Mouse (Mus musculus) adrenal gland, postnatal 25 days (tissue): ENCODE results near the gene Tceal3. TPM values are rescaled to one million over a fixed set of nuclear protein-coding genes. Genes with fewer than 3 reads are reported as not detected.
"Not testable (repeated sequence)": the region's sequence is repeated elsewhere in the genome, so short reads cannot be mapped to it uniquely, and the experiment has no call there.

ENCODE experiments used
- DNase-seq: peaks from one replicate; pipeline ENCODE4 v3.0.0; 2021; ENCODE audit warnings: mixed read lengths
- long read RNA-seq: library from polyadenylated mRNA; stranded (forward); transcript quantifications from one replicate; pipeline ENCODE4 v2.0.0, GENCODE M21; 2021
- total RNA-seq: library from RNA; stranded (reverse); gene quantifications from 2 replicates; pipeline ENCODE4 v1.2.3, GENCODE M21; 2021

Gene Tceal3
- 24.0 and 24.3 TPM in 2 replicates for total RNA-seq
- long read RNA-seq, transcript Tceal3-201 (3 exons, 1,116 nt): major isoform, 12 of 15 reads
- long read RNA-seq, partial matches to known transcripts: 0 of 15 reads
- long read RNA-seq, other reads (novel, unspliced or antisense): 3 of 15 reads

DNA sequence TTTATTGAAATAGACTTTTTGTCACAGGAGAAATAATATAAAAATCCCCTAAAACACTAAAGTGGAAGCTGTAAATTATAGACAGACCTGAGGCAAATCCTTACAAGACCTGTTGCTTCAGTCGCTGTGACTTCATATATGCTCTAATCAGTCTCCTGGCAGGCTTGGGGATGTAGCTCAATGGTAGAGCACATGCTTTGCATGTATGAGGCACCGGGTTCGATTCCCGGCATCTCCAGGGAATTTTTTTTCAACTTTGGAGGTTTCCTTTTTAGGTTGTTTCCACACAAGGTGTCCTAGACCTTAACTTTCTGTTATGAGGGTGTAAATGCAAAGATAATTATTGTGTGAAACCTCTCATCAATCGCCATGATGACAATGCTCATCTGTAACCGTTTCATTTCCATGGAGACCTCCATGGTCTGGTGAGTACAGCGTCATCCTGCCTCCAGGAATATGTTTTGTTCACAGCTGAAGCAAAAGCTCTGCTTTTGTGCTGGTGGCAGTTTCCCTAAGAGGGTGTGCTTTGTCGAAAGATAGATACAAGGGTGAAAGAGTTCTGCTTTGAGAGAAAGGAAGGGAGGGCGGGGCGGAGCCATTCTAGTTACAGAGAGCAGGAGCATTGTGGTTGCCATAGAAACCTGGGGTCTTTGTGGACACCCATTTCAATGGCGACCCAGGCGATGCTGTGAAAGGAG is at the start of gene Tceal3:
Gene Tceal3, plus strand, starts transcription at position 644 of the 698 bp plus-strand sequence.
- no peak for DNase-seq

DNA sequence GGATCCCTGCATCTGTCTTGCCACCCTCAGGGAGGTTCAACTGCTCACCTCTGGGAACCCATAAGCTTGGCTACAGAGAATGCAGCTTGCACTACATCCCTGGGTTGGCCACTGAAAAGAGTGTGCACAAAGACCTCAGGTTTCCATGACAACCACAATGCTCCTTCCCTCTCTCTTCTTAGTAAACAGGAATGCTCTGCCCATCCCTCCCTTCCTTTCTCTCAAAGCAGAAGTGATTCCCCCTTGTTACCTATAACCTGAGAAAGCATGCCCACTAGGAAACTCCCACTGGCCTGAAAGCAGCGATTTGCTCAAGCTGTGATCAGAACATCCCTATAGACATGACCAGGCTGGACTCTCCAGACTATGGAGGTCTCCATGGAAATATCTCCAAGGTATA is 46.7 kb upstream of the Tceal3 start, which contains the start of gene Kir3dl2:
Gene Kir3dl2, minus strand, starts transcription at position 101 of the 400 bp plus-strand sequence.
- not testable (repeated sequence) for DNase-seq

DNA sequence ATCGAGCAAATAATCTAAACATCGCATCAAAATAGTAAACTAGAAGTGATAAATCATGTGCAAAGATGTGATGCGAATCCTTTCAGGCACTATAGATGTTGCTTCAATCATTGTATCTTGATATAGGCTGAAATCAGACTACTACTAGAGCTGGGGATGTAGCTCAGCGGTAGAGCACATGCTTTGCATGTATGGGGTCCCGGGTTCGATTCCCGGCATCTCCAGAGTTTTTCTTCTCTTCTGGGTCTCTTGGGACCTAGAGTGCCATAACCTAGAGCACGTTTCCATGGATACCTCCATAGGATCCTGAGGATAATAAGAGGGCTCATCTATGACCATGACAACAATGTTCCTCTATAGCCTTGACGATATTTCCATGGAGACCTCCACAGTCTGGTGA is 21.5 kb upstream of the Tceal3 start:
- DNase-seq: not testable (repeated sequence)

DNA sequence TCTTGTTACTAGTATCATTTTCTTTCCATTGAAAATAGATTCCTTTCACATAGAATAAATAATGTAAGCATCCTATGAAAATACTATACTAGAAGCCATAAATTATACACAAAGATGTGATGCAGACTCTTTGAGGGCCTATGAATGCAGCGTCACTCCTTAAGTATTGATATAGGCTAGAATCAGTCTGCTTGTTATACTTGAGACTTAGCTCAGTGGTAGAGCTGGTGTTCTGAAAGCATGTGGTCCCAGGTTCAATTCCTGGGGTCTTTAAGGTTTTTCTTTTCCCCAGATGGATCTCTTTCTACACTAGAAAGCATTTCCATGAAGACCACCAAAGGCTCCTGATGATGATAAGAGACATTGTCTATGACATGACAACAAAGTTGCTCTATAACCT is 6.0 kb upstream of the Tceal3 start:
- DNase-seq: no peak

DNA sequence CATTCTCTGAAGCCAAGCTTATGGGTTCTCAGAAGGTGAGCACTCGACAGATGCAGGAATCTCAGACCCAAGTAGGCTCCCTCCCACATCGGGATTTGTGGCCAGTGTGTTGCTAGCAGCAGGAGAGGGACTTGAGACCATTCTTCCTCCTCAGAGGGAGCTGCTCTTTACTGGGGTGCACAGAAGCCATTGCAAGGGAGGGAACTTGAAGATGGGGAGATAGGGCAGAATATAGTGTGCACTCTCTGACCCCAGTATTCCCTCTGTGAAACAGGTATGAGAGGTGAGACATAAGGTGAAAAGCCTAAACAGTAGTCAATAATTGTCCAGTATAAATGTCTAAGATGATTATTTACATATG is 235 bp downstream of the Tceal3 start:
- no peak for DNase-seq

DNA sequence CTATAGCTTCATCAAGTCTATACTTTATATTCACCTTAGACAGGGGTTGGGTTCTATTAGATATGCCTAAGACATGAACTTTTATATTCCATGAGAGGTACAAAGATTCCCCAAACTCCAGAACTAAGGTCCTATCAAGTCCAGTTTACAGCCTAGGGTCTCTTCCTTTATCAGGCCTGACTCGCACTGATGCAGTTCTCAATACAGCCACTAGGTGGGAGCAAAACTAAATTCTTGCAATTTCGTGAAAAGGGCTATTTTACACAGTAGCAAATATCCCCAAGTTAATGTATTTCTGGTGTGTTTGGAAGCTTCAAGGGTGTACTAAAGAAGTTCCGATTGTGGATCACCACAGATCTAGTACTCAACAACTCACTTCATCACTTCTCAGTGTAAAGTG is 8.8 kb downstream of the Tceal3 start:
- peak; percentile 1 for DNase-seq

DNA sequence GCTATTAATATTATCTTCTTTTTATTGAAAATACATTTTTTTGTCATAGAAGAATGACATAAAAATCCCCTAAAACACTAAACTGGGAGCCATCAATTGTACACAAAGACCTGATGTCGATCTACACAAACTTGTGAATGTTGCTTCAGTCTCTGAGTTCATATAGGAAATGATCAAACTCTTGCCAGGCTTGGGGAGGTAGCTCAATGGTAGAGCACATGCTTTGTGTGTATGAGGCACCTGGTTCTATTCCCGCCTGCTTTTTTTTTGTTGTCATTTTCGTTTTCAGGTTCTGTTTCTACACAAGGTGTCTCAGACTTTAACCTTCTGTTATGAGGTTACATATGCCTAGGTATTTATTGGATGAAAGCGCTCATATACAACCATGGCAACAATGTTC is 16.3 kb downstream of the Tceal3 start:
- no peak for DNase-seq

DNA sequence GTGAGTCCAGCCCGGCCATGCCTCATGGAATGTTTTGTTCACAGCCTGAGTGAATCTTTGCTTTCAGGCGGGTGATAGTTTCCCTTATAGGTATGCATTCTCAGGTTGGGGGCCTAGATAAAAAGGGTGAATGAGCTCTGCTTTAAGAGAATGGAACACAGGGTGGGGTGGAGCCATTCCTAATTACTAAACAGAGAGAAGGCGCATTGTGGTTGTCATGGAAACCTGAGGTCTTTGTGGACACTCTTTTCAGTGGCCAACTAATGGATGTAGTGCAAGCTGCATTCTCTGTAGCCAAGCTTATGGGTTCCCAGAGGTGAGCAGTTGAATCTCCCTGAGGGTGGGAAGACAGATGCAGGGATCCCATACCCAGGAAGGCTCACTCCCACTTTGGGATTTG is 16.8 kb downstream of the Tceal3 start:
- no peak for DNase-seq

DNA sequence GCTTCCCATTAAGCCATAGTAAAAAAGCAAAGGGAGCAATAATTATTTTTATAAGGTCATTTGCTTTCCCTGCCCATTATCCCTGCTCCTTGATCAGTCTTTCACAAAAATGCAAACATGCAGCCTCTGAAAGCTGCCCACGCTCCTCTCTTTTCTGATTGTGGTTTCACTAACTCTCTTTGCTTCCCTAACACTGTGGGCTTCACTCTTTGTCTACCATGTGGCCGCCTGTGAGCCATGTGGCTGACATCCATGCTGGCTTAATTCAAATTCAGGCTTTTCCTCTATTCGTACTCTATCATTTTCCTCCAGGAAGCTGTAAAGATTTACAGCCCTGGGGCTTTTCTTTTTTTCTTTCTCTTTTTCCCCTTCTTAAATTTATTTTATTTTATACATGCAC is 20.7 kb downstream of the Tceal3 start:
- no peak for DNase-seq

DNA sequence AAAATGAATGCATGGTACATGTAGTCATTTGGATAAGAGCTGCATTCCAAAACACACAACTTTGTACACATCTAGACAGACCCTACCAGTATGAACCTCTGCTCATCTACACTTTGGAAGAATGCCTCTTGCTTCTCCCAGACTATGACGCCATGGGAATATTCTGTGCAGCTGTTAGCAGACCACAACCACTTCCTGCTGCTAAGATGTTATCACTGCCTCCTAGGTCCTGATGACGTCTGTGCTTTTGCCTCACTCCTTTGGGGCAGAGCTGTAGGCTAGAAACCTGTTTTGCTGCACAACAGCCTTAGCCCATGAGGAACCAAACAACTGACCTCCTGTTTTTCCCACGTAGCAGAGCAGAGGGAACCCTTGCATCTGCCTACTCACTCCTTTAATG is 25.2 kb downstream of the Tceal3 start:
- DNase-seq: not testable (repeated sequence)

DNA sequence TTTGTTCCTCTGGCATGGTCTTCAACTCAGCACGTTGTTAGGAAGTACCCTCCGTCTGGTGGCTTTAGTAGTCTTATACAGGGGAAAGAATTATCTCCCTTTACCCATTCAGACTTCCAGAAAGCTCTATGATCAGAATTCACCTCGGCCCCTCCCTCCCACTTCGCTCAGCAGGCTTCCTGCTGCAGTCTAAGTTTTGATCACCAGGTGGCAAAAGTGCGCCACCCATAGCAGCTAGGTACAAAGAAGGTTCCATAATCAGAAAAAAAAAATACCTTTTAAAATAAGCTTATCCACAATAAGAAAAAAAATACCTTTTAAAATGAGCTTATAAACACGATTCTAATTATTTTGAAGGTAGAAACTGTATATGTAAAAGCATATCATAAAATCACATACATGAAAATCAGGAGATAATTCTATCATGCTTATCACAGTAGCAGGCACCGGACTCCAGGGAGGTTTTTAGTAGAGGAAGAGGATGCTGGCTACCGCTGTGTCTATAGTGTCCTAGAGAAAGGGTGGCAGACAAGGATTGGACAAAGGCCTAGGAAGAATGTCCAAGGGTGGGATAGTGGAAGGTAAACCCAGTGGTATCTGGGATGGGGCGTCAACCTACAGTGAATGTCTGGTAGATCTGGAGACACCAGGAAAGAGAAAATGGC is 34.4 kb downstream of the Tceal3 start:
- peak; percentile 30 for DNase-seq

DNA sequence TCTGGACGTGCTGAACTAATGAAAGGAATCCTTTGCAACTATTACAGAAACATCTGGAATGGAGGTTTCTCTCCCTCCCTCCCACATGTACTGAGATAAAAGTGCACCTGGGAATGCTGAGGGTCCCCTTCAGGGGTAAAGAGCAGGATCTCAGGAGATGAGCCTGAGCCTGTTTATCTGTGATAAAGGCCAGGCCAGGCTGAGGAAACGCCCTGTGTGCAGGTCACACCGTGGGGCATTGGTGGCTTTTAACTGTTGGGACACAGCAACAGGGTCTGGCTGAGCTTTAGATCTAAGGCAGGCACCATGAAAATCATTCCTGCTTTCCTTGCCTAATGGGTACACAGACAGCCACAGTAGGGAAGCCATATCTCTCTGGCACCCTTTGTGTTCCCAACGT is 35.3 kb downstream of the Tceal3 start:
- DNase-seq: no peak

DNA sequence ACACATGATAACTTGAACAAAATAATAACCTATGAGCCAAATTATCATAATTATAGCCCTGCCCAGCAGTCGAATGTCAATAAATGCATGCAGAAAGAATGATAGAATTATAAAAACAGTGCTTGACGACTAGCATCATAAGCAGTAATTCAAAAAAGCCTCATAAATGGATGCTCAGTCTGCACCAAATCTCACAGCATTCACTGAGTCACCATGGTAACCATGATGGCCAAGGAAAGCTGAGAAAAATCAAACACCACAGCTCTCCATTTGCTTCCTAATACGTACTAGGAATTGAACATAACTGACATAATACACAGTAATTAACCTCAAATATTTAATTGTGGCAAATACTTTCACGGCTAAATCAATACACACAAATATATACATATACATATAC is 44.5 kb downstream of the Tceal3 start:
- DNase-seq: no peak

DNA sequence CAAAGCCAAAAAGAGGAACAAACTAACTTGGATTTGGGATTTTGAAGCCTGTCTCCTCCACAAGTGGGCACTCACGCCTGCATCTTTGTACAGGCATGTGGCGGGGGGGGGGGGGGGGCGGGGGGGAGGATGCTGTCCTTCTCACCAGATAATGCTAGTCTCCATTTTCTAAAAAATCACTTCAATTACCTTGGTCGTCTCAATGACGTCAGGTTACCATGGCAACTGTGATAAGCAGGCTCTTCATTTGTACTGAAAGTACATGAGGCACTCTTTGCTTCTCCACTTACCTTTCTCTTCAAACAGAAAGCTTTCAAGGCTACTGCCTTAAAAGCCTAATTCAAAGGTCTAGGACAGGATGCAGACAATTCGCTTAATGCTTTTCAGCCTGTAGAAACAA is 49.1 kb downstream of the Tceal3 start:
- no peak for DNase-seq

DNA sequence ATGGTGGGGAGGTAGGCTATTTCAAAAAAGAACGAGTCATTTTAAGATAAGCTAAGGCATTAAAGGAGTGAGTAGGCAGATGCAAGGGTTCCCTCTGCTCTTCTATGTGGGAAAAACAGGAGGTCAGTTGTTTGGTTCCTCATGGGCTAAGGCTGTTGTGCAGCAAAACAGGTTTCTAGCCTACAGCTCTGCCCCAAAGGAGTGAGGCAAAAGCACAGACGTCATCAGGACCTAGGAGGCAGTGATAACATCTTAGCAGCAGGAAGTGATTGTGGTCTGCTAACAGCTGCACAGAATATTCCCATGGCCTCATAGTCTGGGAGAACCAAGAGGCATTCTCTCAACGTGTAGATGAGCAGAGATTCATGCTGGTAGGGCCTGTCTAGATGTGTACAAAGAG is 55.2 kb downstream of the Tceal3 start:
- not testable (repeated sequence) for DNase-seq

DNA sequence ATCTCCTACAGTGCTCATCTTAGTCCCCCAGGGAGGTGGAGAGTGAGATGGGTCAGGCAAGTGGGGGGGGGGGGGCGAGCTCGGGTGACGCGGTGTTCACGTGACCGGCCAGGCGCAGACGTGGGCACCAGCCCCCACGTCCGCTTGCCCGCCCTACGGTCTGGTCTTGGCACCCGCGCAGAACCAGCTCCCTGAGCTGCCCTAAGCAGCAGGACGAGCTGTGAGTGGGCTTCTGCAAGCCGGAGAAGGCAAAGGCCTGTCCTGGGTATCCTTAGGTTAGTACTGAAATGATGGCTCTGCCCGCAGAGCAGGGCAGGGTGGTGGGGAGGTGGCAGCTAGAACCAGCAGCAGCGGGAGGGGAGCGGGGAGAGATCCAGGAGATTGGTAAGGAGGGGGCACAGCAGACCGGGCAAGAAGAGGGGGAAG is 75.7 kb downstream of the Tceal3 start:
- peak; percentile 12 for DNase-seq

DNA sequence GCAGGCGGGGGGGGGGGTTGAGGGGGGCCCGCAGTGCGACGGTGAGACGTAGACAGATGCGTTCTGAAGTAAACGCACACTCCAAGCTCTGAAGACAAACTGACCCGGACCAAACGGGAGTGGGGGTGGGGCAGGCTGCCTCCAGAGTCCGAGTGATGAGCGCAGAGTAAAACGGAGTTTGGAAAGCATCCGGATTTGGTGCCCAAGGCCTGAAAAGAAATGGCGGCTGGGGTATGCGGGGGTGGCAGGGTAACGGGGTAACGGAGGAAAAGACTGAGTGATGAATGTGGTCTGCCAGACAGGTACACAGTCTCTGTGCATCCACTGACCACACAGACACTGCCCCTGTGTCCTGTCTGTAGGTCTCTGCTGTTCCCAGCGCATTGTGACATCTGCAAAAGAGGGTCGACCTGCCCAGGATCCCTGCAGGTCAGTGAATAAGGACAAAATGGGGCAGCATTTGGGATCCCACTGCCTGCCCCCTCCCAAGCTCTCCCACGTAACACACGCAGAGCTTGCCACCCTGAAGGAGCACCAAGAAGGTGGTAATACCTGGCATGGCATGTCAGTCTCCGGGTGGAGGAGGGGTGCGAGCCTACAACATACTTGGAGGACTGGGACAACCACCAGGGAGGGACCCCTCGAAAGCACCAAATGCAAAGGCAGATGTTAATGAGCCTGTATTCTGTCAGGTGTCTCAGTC is 76.3 kb downstream of the Tceal3 start:
- peak; percentile 16 for DNase-seq

DNA sequence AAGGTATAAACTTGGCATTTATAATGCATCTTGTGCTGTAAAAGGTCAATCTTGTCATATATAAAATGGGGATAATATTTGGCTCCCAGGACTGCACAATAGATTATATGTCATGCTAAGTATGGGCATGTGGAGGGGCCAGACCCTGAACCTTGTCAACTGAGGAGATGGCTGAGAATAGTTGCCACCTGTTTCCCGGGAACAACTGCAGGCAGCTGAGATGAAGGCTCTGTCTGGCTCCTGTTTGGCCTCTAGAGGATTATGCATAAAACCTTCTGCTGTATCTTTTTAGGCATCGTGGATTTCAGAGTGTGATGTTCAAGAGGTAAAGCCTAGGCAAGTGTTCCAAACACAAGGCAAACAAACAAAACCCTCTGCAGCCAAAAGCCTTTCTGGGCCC is 78.2 kb downstream of the Tceal3 start:
- no peak for DNase-seq

DNA sequence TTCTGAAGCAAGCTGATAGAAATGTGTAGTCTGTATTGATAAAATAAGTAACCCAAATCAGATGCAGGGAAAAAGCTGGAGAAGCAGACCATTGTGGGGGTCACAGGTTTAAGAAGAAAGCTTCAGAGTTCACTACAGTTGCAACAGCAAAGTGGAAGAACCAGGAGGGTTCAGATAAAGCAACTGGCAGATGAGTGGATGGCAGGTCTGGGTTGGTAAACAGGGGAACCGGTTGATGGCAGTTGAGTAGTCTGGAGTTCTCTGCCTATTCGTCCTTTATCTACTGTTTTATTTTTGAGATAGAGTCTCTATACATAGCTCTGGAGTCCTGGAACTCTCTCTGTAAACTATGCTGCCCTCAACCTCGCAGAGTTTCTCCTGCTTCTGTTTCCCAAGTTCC is 90.3 kb downstream of the Tceal3 start:
- no peak for DNase-seq

DNA sequence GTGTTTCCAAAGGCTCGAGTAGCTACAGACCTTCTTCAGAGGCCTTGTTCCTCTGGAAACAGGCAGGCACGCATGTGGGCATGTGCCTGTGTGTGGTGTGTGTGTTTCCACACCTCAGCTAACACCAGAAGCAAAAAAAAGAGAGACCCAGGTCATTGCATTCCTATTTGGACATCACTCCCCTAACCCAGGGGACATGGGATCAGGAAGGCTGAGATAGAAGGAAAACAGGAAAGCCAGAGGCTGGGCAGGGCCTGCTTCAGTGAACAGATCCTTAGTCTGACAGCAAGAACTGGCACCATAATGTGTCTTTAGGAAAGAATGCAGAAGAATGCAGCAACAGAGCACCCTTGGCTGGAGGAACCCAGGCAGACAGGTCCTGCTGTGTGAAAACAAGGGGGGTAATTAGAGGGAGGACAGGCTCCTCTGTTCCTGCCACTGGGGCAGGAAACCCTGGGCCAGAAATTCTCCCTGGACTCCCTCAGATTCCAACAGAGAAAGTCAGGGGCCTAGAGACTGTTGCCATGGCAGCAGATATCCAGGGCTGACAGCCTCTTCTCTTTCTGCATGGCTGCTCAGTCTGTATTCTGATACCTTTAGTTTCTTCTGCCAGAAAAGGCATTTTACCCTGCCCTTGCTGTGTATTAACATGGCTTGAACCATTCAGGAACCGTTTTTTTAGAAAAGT is 101.1 kb downstream of the Tceal3 start:
- not testable (repeated sequence) for DNase-seq

DNA sequence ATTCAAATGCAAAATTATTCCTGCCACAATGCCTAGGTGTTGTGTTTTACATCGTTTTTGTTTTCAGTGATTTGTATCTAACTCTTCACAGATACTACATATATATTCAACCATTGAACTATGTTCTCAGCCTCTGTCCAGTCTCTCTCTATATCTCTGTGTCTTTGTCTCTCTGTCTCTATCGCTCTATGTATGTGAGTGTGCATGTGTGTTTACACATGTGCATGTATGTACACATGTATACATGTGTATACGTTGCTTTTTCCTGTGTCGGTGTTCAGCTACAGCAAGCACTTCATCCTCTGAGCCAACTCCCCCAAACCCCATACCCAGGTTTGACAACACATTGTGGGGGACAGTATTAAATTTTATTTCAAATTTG is 101.6 kb downstream of the Tceal3 start:
- no peak for DNase-seq

DNA sequence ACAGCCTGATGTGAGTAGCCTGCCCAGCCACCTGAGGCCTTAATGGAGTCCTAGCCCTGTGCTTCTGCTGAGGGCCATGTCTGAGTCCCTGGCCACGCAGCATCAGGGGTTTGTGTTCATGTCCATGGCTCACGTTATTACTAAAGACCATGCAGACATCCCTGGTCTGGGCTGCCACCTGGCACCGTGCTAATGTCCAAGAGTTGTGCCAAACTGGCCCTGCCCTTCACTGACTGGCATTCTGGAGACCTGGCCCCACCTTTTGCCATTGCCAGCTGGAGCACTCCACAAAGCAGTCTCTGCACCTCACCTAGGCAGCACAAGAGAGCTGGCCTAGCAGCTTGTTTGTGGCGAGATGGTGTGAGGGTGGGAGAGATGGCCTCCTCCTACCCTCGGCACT is 102.6 kb downstream of the Tceal3 start:
- DNase-seq: no peak
